Mouse (Mus musculus) hindbrain, embryonic 11.5 days (tissue): ENCODE results near the gene Snrpf. TPM values are rescaled to one million over a fixed set of nuclear protein-coding genes. Genes with fewer than 3 reads are reported as not detected.
A peak's percentile ranks its signal among the peaks of the same experiment; 100 is the strongest.

Source experiments
- ATAC-seq: fragments of 200-750 bp; cut with Nextera tagmentation; 2 replicates; pipeline ENCODE4 v1.8.0; 2017; ENCODE audit warnings: mild to moderate bottlenecking, moderate TSS enrichment, moderate library complexity; ENCODE audit not compliant: low FRiP score
- DNase-seq: peaks from one replicate; pipeline ENCODE4 v3.0.0-alpha.2; 2015; ENCODE audit warnings: low spot score
- H3K27ac ChIP-seq: fragments of 300-500 bp; sonication (generic); 2 replicates; pipeline ENCODE4 v1.5.1; 2014; ENCODE audit warnings: mild to moderate bottlenecking, low read depth, low read length
- H3K27me3 ChIP-seq: fragments of 300-500 bp; sonication (generic); 2 replicates; pipeline ENCODE4 v1.6.1; 2014; ENCODE audit warnings: mild to moderate bottlenecking, low read length, moderate library complexity, mixed read lengths; ENCODE audit not compliant: control insufficient read depth, insufficient read depth
- H3K36me3 ChIP-seq: fragments of 300-500 bp; sonication (generic); 2 replicates; pipeline ENCODE4 v1.6.1; 2014; ENCODE audit warnings: mild to moderate bottlenecking, low read length, moderate library complexity, mixed read lengths; ENCODE audit not compliant: control insufficient read depth, insufficient read depth
- H3K4me1 ChIP-seq: fragments of 300-500 bp; sonication (generic); replicated peaks from 2 replicates; pipeline ENCODE4 v1.6.1; 2014; ENCODE audit warnings: low read length, mixed read lengths; ENCODE audit not compliant: control insufficient read depth, insufficient read depth
- H3K4me2 ChIP-seq: fragments of 300-500 bp; sonication (generic); replicated peaks from 2 replicates; pipeline ENCODE4 v1.6.1; 2014; ENCODE audit warnings: mild to moderate bottlenecking, low read depth, low read length
- H3K4me3 ChIP-seq: fragments of 300-500 bp; sonication (generic); 2 replicates; pipeline ENCODE4 v1.5.1; 2014; ENCODE audit warnings: low read depth, low read length
- H3K9ac ChIP-seq: fragments of 300-500 bp; sonication (generic); 2 replicates; pipeline ENCODE4 v1.6.1; 2014; ENCODE audit warnings: low read depth, low read length
- H3K9me3 ChIP-seq: fragments of 300-500 bp; sonication (generic); 2 replicates; pipeline ENCODE4 v1.6.1; 2016; ENCODE audit warnings: low read length; ENCODE audit not compliant: control insufficient read depth
- WGBS: fragments of 180-500 bp; shearing (Covaris S2); extraction: QIAGEN DNeasy Blood & Tissue Kit; methylation state at CpG from one replicate; pipeline ENCODE4 v1.1.7; 2014; 5-methylcytosine and 5-hydroxymethylcytosine counted together
- polyA plus RNA-seq: library from polyadenylated mRNA; unstranded; fragments of >200 nt; fragmentation: Nextera tagmentation; extraction: Ambion mirVana; gene quantifications from 2 replicates; pipeline ENCODE4 v1.2.1, GENCODE M21; 2014

The Snrpf gene
- polyA plus RNA-seq, 1 experiment from 2014 or later = 135 TPM

GRCm38 (mm10) chr10:93544172-93544571 is 45.3 kb downstream of the Snrpf start:
- no peak for DNase-seq
- WGBS = 84% methylated on average over 5 of the region's 5 CpGs
- H3K4me2 ChIP-seq = no peak overlapping the region

GRCm38 (mm10) chr10:93543176-93543575 is 46.3 kb downstream of the Snrpf start:
- Histone ChIP-seq H3K9ac (no peak overlapping the region), H3K4me1 (no peaks in the 10 kb centered on the region), H3K9me3 (no peaks in the 10 kb centered on the region), H3K4me3 (no peak overlapping the region), H3K36me3 (no peaks in the 10 kb centered on the region), H3K4me2 (no peak overlapping the region), H3K27me3 (no peaks in the 10 kb centered on the region), H3K27ac (no peak overlapping the region)
- 52% methylated on average over 6 of the region's 6 CpGs for WGBS
- no peak for ATAC-seq
- DNase-seq = no peak

More at GRCm38 (mm10) chr10:93544172-93544571, 45.3 kb downstream of the Snrpf start:
- no peak overlapping the region for H3K27ac ChIP-seq
- H3K4me3 ChIP-seq = no peak overlapping the region
- H3K4me1 ChIP-seq = no peaks in the 10 kb centered on the region
- no peaks in the 10 kb centered on the region for H3K36me3 ChIP-seq
- H3K27me3 ChIP-seq = no peaks in the 10 kb centered on the region
- H3K9ac ChIP-seq = no peak overlapping the region
- no peak for ATAC-seq
- no peaks in the 10 kb centered on the region for H3K9me3 ChIP-seq

GRCm38 (mm10) chr10:93542356-93542755 is 47.1 kb downstream of the Snrpf start:
- WGBS = 48% methylated on average over 4 of the region's 4 CpGs
- no peak overlapping the region for H3K4me3 ChIP-seq
- H3K9ac ChIP-seq = no peak overlapping the region
- H3K4me2 ChIP-seq = no peak overlapping the region
- H3K9me3 ChIP-seq = no peaks in the 10 kb centered on the region
- no peaks in the 10 kb centered on the region for H3K4me1 ChIP-seq
- no peak overlapping the region for H3K27ac ChIP-seq
- ATAC-seq (no peak), DNase-seq (no peak)
- no peaks in the 10 kb centered on the region for H3K36me3 ChIP-seq
- H3K27me3 ChIP-seq = no peaks in the 10 kb centered on the region

- 90% methylated on average over 1 of the region's 1 CpGs for WGBS
- Histone ChIP-seq H3K27ac (no peak overlapping the region), H3K4me1 (no peaks in the 10 kb centered on the region), H3K36me3 (no peaks in the 10 kb centered on the region), H3K9me3 (no peaks in the 10 kb centered on the region), H3K9ac (no peak overlapping the region), H3K27me3 (no peaks in the 10 kb centered on the region), H3K4me2 (no peak overlapping the region), H3K4me3 (no peak overlapping the region)
- ATAC-seq (no peak), DNase-seq (no peak)
Measured at GRCm38 (mm10) chr10:93541585-93541984, 47.9 kb downstream of the Snrpf start.

- Histone ChIP-seq H3K4me2 (peak within 1 kb of the TSS; percentile 73), H3K9ac (peak within 1 kb of the TSS; percentile 33; the same call in 1 of the 2 replicates), H3K9me3 (no peaks in the 10 kb centered on the region), H3K4me1 (no peaks in the 10 kb centered on the region), H3K4me3 (peak within 1 kb of the TSS; percentile 28), H3K27ac (no peak within 1 kb of the TSS), H3K36me3 (no peaks in the 10 kb centered on the region), H3K27me3 (no peaks in the 10 kb centered on the region)
- ATAC-seq (peak; percentile 19; the same call in 1 of the 2 replicates), DNase-seq (no peak)
- 71% methylated on average over 17 of the region's 17 CpGs for WGBS
Measured at GRCm38 (mm10) chr10:93540431-93541210, 48.9 kb downstream of the Snrpf start, which contains the start of gene Ccdc38. Gene Ccdc38 (plus strand): TSS chr10:93540632.

- peak; percentile 93 for ATAC-seq
- Histone ChIP-seq H3K4me3 (peak within 1 kb of the TSS; percentile 28), H3K9ac (peak within 1 kb of the TSS; percentile 33; the same call in 1 of the 2 replicates), H3K4me1 (no peaks in the 10 kb centered on the region), H3K9me3 (no peaks in the 10 kb centered on the region), H3K27ac (no peak within 1 kb of the TSS), H3K27me3 (no peaks in the 10 kb centered on the region), H3K4me2 (peak within 1 kb of the TSS; percentile 73), H3K36me3 (no peaks in the 10 kb centered on the region)
- WGBS = 5% methylated on average over 35 of the region's 35 CpGs
- DNase-seq = peak; percentile 84
Measured at GRCm38 (mm10) chr10:93539775-93540430, 49.6 kb downstream of the Snrpf start, which contains the start of gene Amdhd1. Gene Amdhd1 (minus strand): TSS chr10:93540033.

- Histone ChIP-seq H3K9me3 (no peaks in the 10 kb centered on the region), H3K27me3 (no peaks in the 10 kb centered on the region), H3K4me1 (no peaks in the 10 kb centered on the region), H3K9ac (no peak overlapping the region), H3K27ac (no peak overlapping the region), H3K36me3 (no peaks in the 10 kb centered on the region), H3K4me2 (no peak overlapping the region), H3K4me3 (no peak overlapping the region)
- no peak for ATAC-seq
- 54% methylated on average over 6 of the region's 6 CpGs for WGBS
- DNase-seq = no peak
Measured at GRCm38 (mm10) chr10:93538818-93539217, 50.7 kb downstream of the Snrpf start.

- no peak for ATAC-seq
- H3K4me1 ChIP-seq = no peaks in the 10 kb centered on the region
- no peak overlapping the region for H3K27ac ChIP-seq
- H3K9me3 ChIP-seq = no peaks in the 10 kb centered on the region
- no peak overlapping the region for H3K4me2 ChIP-seq
- no peaks in the 10 kb centered on the region for H3K36me3 ChIP-seq
- DNase-seq = no peak
- 88% methylated on average over 2 of the region's 2 CpGs for WGBS
- H3K9ac ChIP-seq = no peak overlapping the region
- H3K27me3 ChIP-seq = no peaks in the 10 kb centered on the region
- no peak overlapping the region for H3K4me3 ChIP-seq
Measured at GRCm38 (mm10) chr10:93538287-93538686, 51.2 kb downstream of the Snrpf start.
